Mouse (Mus musculus) embryonic facial prominence, embryonic 15.5 days (tissue): ENCODE results near the gene Zfp820. TPM values are rescaled to one million over a fixed set of nuclear protein-coding genes. Genes with fewer than 3 reads are reported as not detected.
"Not testable (repeated sequence)": the region's sequence is repeated elsewhere in the genome, so short reads cannot be mapped to it uniquely, and the experiment has no call there.

Experiments used
- ATAC-seq: fragments of 200-750 bp; cut with Nextera tagmentation; 2 replicates; pipeline ENCODE4 v1.8.0; 2017; ENCODE audit warnings: low read depth, moderate TSS enrichment; ENCODE audit not compliant: insufficient number of reproducible peaks, low FRiP score, low TSS enrichment
- H3K27ac ChIP-seq: fragments of 300-500 bp; sonication (generic); replicated peaks from 2 replicates; pipeline ENCODE4 v1.5.1; 2015; ENCODE audit warnings: mild to moderate bottlenecking, inconsistent platforms
- H3K27me3 ChIP-seq: fragments of 300-500 bp; sonication (generic); 2 replicates; pipeline ENCODE4 v1.6.1; 2015; ENCODE audit warnings: inconsistent platforms
- H3K36me3 ChIP-seq: fragments of 300-500 bp; sonication (generic); 2 replicates; pipeline ENCODE4 v1.6.1; 2015; ENCODE audit warnings: mild to moderate bottlenecking, inconsistent platforms
- H3K4me1 ChIP-seq: fragments of 300-500 bp; sonication (generic); 2 replicates; pipeline ENCODE4 v1.6.1; 2015; ENCODE audit warnings: inconsistent platforms
- H3K4me2 ChIP-seq: fragments of 300-500 bp; sonication (generic); replicated peaks from 2 replicates; pipeline ENCODE4 v1.6.1; 2015; ENCODE audit warnings: mild to moderate bottlenecking, inconsistent platforms
- H3K4me3 ChIP-seq: fragments of 300-500 bp; sonication (generic); replicated peaks from 2 replicates; pipeline ENCODE4 v1.5.1; 2015; ENCODE audit warnings: mild to moderate bottlenecking, inconsistent platforms
- H3K9ac ChIP-seq: fragments of 300-500 bp; sonication (generic); 2 replicates; pipeline ENCODE4 v1.6.1; 2015; ENCODE audit warnings: inconsistent platforms
- H3K9me3 ChIP-seq: fragments of 300-500 bp; sonication (generic); replicated peaks from 2 replicates; pipeline ENCODE4 v1.6.1; 2016; ENCODE audit warnings: inconsistent platforms
- WGBS: fragments of 180-500 bp; shearing (Covaris S2); methylation state at CpG from one replicate; pipeline ENCODE4 v1.1.7; 2015; 5-methylcytosine and 5-hydroxymethylcytosine counted together
- polyA plus RNA-seq: library from polyadenylated mRNA; unstranded; fragments of >200 nt; fragmentation: Nextera tagmentation; extraction: Ambion mirVana; gene quantifications from 2 replicates; pipeline ENCODE4 v1.2.1, GENCODE M21; 2015

Gene Zfp820
- polyA plus RNA-seq = 5.3 and 7.0 TPM in 2 replicates

- peak within 1 kb of the TSS; percentile 51 for H3K4me2 ChIP-seq
- H3K9me3 ChIP-seq = no peaks in the 10 kb centered on the region
- H3K27me3 ChIP-seq = no peaks in the 10 kb centered on the region
- peak within 1 kb of the TSS; percentile 50 for H3K9ac ChIP-seq
- ATAC-seq = peak; percentile 93
- no peaks in the 10 kb centered on the region for H3K36me3 ChIP-seq
- peak within 1 kb of the TSS; percentile 71 for H3K4me3 ChIP-seq
- 2% methylated on average over 22 of the region's 22 CpGs for WGBS
- 0 out of 2 replicates have a peak, but pooled peaks cover 6% of the 10 kb centered on the region for H3K4me1 ChIP-seq
- H3K27ac ChIP-seq = peak within 1 kb of the TSS; percentile 84
Measured at GRCm38 (mm10) chr17:21845545-21846321, at the start of gene Zfp820. Gene Zfp820 (minus strand): TSS chr17:21845772.

DNA sequence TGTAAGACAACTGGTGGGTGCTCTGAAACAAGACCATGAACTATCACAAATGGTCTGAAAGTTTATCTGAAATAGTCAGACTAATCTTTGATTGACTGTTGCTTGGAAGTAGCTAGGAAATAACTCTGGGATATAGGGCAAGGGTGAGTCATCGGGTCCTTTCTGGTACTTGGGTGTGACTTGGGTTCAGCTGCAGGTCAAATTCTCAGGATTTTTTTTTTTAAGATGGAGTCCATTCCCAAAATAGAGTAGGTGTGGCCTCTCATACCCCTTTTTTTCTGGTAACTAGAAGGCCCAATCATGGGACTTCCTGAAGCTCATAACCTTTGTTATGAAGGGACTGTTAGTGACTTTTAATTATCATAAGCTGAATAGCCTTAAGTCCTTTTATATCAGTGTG is 25.7 kb upstream of the Zfp820 start:
- H3K4me1 ChIP-seq = no peaks in the 10 kb centered on the region
- no peak for ATAC-seq
- 86% methylated on average over 1 of the region's 1 CpGs for WGBS
- no peak overlapping the region for H3K9ac ChIP-seq
- no peak overlapping the region for H3K4me2 ChIP-seq
- H3K9me3 ChIP-seq = no peaks in the 10 kb centered on the region
- no peaks in the 10 kb centered on the region for H3K27me3 ChIP-seq
- H3K4me3 ChIP-seq = no peak overlapping the region
- no peak overlapping the region for H3K27ac ChIP-seq
- H3K36me3 ChIP-seq = no peaks in the 10 kb centered on the region

GRCm38 (mm10) chr17:21846322-21846582 is 680 bp upstream of the Zfp820 start:
- H3K27me3 ChIP-seq, H3K4me2 ChIP-seq, ATAC-seq, H3K4me1 ChIP-seq, H3K36me3 ChIP-seq, H3K9ac ChIP-seq, H3K9me3 ChIP-seq, H3K4me3 ChIP-seq, H3K27ac ChIP-seq: not testable (repeated sequence)
- WGBS = 88% methylated on average over 8 of the region's 8 CpGs

DNA sequence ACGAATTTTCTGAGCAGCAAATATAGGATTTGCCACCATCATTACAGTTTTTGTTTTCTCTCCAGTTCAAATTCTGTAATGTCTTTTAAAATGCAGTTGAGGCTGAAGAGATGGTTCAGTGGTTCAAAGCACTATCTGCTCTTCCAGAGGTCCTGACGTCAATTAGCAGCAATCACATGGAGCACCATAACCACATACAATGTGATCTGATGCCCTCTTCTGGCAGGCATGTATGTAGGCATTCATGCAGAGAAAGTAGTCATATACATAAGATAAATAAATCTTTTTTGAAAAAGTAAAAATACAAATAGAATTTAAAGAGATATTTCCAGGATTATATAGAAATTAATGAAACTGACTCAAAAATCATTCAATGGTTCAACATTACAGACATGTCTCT is 7.1 kb downstream of the Zfp820 start:
- no peaks in the 10 kb centered on the region for H3K9me3 ChIP-seq
- no peaks in the 10 kb centered on the region for H3K4me1 ChIP-seq
- ATAC-seq = no peak
- no peak overlapping the region for H3K27ac ChIP-seq
- H3K9ac ChIP-seq = no peak overlapping the region
- H3K27me3 ChIP-seq = no peaks in the 10 kb centered on the region
- peaks cover 6% of the 10 kb centered on the region; the same call in 1 of the 2 replicates for H3K36me3 ChIP-seq
- no peak overlapping the region for H3K4me3 ChIP-seq
- no peak overlapping the region for H3K4me2 ChIP-seq
- 49% methylated on average over 2 of the region's 2 CpGs for WGBS

GRCm38 (mm10) chr17:21801373-21801772 is 44.2 kb downstream of the Zfp820 start:
- not testable (repeated sequence) for H3K27ac ChIP-seq, H3K4me1 ChIP-seq, H3K4me3 ChIP-seq, H3K36me3 ChIP-seq, H3K9me3 ChIP-seq, H3K4me2 ChIP-seq, H3K9ac ChIP-seq, H3K27me3 ChIP-seq, ATAC-seq
- 46% methylated on average over 19 of the region's 19 CpGs for whole genome bisulfite sequencing

DNA sequence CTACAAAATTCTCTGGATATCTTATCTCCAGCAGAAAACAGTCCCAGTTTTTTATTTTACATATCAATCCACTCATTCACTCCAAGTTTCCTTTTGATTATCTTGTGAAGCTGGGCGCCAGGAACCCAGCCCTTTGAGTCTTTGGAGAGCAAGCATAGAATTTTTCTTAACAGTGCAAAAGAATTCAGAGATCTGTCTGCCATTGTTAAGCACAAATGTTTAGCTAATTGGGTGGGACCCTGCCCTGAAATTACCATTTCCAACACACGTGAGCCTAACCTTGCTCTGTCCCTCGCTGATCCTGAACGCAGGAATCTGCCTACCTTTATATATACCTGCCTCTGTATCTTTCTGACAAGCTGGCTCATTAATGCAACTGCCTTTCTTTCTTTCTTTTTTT is 53.3 kb downstream of the Zfp820 start:
- Histone ChIP-seq H3K27me3 (no peaks in the 10 kb centered on the region), H3K9ac (no peak overlapping the region), H3K9me3 (no peaks in the 10 kb centered on the region), H3K27ac (no peak overlapping the region), H3K4me1 (no peaks in the 10 kb centered on the region), H3K36me3 (no peaks in the 10 kb centered on the region), H3K4me3 (no peak overlapping the region), H3K4me2 (no peak overlapping the region)
- WGBS = 79% methylated on average over 4 of the region's 4 CpGs
- ATAC-seq = no peak

- no peak for ATAC-seq
- H3K27me3 ChIP-seq = no peaks in the 10 kb centered on the region
- H3K4me2 ChIP-seq = no peak overlapping the region
- H3K4me3 ChIP-seq = no peak overlapping the region
- no peaks in the 10 kb centered on the region for H3K4me1 ChIP-seq
- H3K36me3 ChIP-seq = no peaks in the 10 kb centered on the region
- H3K9ac ChIP-seq = no peak overlapping the region
- no peak overlapping the region for H3K27ac ChIP-seq
- WGBS = 85% methylated on average over 2 of the region's 2 CpGs
- H3K9me3 ChIP-seq = no peaks in the 10 kb centered on the region
Measured at GRCm38 (mm10) chr17:21770336-21770735, 75.2 kb downstream of the Zfp820 start.

Other genes starting within 250 kb of the Zfp820 start
- gene Zfp983, start 195.1 kb downstream of the Zfp820 start, polyA plus RNA-seq = 5.4 and 5.6 TPM in 2 replicates
- 4.4 and 6.3 TPM in 2 replicates for gene Gm10226, start 153.9 kb downstream of the Zfp820 start, polyA plus RNA-seq
- gene Zfp760, start 138.0 kb downstream of the Zfp820 start, polyA plus RNA-seq = 10.4 and 10.7 TPM in 2 replicates
- 6.1 and 6.5 TPM in 2 replicates for gene Zfp229, start 115.0 kb downstream of the Zfp820 start, polyA plus RNA-seq
- 6.2 and 7.5 TPM in 2 replicates for gene Zfp995, start 64.2 kb upstream of the Zfp820 start, polyA plus RNA-seq
- gene Zfp942, start 116.7 kb upstream of the Zfp820 start, polyA plus RNA-seq = 18.4 and 20.1 TPM in 2 replicates
- 17.3 and 17.8 TPM in 2 replicates for gene Zfp943, start 116.8 kb upstream of the Zfp820 start, polyA plus RNA-seq